Mouse (Mus musculus) liver, adult 2 months (tissue): ENCODE data around the gene Mgmt.

Experiments
- CTCF ChIP-seq: fragments of 200-500 bp; IDR thresholded peaks from 2 replicates; pipeline ENCODE4 v1.5.1; 2011; ENCODE audit warnings: low read depth, low read length, control low read depth
- POLR2A ChIP-seq: fragments of 200-500 bp; IDR thresholded peaks from 2 replicates; pipeline ENCODE4 v1.6.1; 2011; ENCODE audit warnings: low read length, control low read depth; ENCODE audit not compliant: insufficient read depth; ENCODE audit errors: extremely low read depth

DNA sequence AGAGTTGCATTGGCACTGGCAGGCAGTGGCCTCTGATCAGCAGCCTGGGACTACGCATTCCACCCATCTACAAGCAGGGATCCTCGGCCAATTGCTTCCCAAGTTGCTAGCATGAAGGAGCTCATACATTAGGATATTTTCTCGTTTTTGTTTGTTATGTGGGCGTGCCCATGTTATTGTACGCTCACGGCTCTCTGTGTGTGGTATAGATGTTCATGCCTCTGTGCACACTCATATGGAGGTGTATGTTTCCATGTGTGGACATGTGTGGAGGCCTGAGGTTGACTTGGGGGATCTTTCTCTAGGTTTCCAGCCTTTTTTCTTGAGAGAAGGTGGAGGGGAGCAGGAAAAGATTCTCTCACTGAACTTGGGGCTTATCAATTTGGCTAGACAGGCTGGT is 46.8 kb upstream of the Mgmt start:
- TF ChIP-seq CTCF (no peak), POLR2A (no peak)
